Mouse (Mus musculus) kidney, postnatal 4 days (tissue): ENCODE measurements around the gene Gm42417.

Experiments used
- DNase-seq, 2 experiments: peaks; one replicate each; pipeline ENCODE4 v3.0.0; 2021; ENCODE audit warnings: mixed read lengths in 2 of 2

The Gm42417 gene

GRCm38 (mm10) chr1:36563632-36564031, 24.4 kb upstream of the Gm42417 start:
- DNase-seq = no peak

GRCm38 (mm10) chr1:36563197-36563596, 24.0 kb upstream of the Gm42417 start:
- DNase-seq = peak in 1 of 2 experiments; percentile 50

- DNase-seq = no peak
Observed at GRCm38 (mm10) chr1:36562388-36562787, 23.2 kb upstream of the Gm42417 start.

- peak; percentile 49 to 72 for DNase-seq
Observed at GRCm38 (mm10) chr1:36560903-36561302, 21.7 kb upstream of the Gm42417 start.

GRCm38 (mm10) chr1:36559888-36560287, 20.7 kb upstream of the Gm42417 start:
- no peak for DNase-seq

- DNase-seq = peak in 1 of 2 experiments; percentile 57
Observed at GRCm38 (mm10) chr1:36559256-36559655, 20.0 kb upstream of the Gm42417 start.

GRCm38 (mm10) chr1:36558031-36558993, 19.1 kb upstream of the Gm42417 start, which contains the start of gene Sema4c:
Sema4c (minus strand) TSS chr1:36558349.
- peak; percentile 88 to 93 for DNase-seq

GRCm38 (mm10) chr1:36557457-36558011, 18.3 kb upstream of the Gm42417 start:
- peak; percentile 93 to 96 for DNase-seq

- peak; percentile 98 for DNase-seq
Observed at GRCm38 (mm10) chr1:36556553-36557456, 17.6 kb upstream of the Gm42417 start.

- DNase-seq = peak; percentile 55 to 71
Observed at GRCm38 (mm10) chr1:36555798-36556395, 16.7 kb upstream of the Gm42417 start.

GRCm38 (mm10) chr1:36554633-36555399, 15.6 kb upstream of the Gm42417 start:
- peak; percentile 52 to 66 for DNase-seq

- no peak for DNase-seq
Observed at GRCm38 (mm10) chr1:36552506-36552905, 13.3 kb upstream of the Gm42417 start.

- DNase-seq = no peak
Observed at GRCm38 (mm10) chr1:36551904-36552303, 12.7 kb upstream of the Gm42417 start.

- peak in 1 of 2 experiments; percentile 26 for DNase-seq
Observed at GRCm38 (mm10) chr1:36550075-36550863, 11.0 kb upstream of the Gm42417 start.

GRCm38 (mm10) chr1:36549491-36549890, 10.3 kb upstream of the Gm42417 start:
- DNase-seq = peak in 1 of 2 experiments; percentile 31

GRCm38 (mm10) chr1:36548771-36549170, 9.5 kb upstream of the Gm42417 start:
- DNase-seq = peak in 1 of 2 experiments; percentile 22

GRCm38 (mm10) chr1:36547981-36548598, 8.9 kb upstream of the Gm42417 start:
- DNase-seq = peak; percentile 77 to 84

- DNase-seq = peak; percentile 98 to 99
Observed at GRCm38 (mm10) chr1:36546888-36547471, 7.8 kb upstream of the Gm42417 start, which contains the start of gene Ankrd39. Ankrd39 (minus strand) TSS chr1:36547445.

GRCm38 (mm10) chr1:36545845-36546600, 6.8 kb upstream of the Gm42417 start:
- DNase-seq = peak in 1 of 2 experiments; percentile 62
